Mouse (Mus musculus): Measurements from ENCODE around the gene Dgkb.

Dgkb gene

DNA sequence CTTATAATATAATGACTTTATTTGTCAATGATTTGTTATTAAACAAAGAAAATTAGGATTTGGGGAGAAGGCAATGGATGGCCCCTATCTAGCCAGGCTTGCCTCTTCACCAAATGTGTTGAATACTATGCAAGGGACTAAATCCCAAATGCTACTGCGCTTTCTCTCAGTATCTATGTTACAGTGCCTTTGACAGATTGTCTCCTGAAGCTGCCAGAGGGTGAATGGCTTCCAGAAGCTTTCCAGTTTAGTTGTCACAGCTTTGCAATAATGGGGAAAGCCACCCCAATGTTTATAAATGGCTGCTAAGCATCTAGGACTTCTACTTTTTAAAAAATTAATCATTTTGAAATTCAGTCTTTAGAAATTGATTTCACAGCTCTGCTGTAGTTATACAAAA, 175.7 kb downstream of the Dgkb start:
- no peak for DNase-seq (ENCODE audit: low read depth, low spot score)

DNA sequence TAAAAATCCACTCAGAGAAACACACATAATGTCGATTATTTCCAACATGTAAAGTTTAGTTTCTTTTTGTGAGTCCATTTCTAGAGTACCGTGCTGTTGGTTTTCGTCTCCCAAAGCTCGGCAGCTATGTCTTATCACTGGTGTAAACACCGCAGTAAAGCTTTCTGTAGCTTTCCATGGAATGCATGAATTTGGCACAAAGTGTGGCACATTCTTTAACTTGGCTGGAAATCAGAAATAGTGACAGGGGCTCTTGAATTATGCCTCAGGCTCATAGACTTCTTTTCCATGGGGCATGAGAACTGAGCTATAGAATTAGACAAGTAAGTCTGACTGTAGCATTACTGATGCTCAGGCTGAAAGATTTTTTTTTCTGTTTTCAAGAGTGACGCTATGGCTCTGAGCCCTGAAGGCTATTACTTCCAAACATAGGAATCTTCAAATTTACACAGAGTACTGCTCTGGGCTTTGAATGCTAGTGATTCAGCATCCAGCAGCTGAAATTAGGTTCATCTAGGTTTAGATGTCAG, 179.0 kb downstream of the Dgkb start:
- DNase-seq (ENCODE audit: low read depth, low spot score): no peak

DNA sequence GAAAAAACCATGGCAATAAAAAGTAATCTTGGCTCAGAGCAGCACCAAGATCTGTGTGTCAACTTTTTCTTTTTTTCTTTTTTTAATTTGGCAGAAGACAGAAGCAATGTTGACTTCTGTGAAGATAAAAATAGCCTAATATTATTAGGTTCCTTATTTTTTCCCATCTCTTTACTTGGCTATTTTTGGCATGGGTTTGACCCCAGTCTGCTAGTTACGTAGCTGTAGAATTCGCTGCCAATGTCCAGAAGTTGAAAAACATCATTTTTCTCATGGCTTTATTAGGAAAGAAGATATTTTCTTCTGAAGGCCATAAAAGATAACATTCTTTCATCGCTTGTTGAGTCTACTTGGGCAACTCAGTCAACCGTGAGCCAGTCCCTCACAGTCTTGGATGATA, 200.1 kb downstream of the Dgkb start:
- no peak for DNase-seq (ENCODE audit: low read depth, low spot score)

DNA sequence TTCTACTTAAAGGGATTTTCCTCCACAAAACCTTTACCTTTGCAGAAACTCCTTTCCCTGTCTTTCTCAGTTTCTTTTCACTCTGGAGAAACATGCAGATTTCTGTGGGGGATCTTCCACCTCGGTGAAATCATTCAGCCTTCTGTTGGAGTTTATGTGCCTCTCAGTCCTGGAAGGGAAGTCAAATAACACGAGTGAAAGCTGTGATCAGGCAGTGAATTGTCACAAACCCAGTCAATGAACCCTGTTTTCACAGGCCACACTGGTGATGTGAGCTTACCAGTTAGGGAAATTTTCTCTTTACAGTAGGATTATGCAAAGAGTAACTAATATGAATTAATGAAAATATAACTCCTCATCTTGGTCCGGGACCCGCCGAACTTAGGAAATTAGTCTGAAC, 229.7 kb downstream of the Dgkb start:
- no peak for DNase-seq (ENCODE audit: low read depth, low spot score)

DNA sequence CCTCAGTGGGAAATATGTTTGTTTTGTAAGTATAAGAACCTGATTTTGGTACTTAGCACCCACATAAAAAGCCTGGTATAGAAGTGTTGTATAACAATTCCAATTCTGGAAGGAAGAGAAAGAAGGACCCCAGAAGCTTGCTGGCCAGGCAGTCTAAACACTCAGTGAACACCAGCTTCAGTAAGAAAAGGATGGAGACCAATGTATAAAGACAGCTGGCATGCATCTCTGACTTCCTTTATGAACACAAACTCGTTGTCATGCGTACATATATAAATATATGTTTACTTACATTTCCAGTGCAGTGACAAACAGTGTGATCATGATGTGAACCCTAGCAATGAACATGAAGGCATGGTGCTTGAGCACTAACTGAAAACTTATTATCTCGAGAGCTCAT, 270.7 kb downstream of the Dgkb start:
- DNase-seq (ENCODE audit: low read depth, low spot score): no peak

DNA sequence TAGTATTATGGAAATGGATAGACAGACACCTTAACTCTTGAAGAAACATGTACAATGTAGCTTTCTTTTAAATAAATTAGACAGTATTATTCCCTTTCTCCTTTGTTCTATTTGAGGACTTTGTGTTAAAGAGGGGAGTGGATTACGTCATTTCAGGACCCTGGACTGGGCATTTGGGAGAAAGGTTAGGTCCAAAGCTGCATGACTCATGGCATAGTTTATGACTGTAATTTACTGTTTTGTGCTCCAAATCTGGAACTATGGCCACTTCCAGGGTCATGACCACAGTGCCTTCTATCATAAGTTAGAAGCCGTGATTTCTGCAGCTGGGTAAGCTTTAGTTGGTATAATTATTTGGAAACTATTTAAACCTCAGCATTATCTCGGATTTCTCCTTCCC, 294.4 kb downstream of the Dgkb start:
- DNase-seq (ENCODE audit: low read depth, low spot score): no peak

DNA sequence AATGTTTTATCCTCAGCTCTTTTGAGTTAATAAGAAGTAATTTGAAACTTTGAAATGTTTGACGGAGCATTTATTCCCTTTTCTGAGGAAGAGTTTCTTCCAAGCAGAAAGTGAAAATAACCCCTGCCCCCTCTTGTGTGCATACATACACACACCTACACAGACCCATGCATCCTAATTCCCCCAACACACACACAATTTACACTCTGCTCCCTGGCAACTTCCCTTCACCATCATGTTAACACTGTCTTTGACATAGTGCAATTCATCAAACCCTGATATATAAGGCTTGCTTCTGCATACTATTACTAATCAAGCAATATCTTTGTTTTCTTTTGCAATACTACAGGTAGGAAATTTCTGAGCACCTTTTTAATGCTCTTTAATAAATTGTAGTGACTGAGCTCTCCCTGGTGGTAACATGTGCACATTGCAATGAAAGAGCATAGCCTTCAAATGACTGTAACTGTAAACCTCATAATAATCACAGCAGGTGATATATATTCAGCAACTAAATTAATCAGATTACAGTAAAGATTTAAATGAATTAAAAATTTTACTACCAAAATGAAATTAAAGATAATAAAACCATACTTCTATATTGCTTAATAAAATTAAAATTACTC, 297.6 kb downstream of the Dgkb start:
- no peak for DNase-seq (ENCODE audit: low read depth, low spot score)

DNA sequence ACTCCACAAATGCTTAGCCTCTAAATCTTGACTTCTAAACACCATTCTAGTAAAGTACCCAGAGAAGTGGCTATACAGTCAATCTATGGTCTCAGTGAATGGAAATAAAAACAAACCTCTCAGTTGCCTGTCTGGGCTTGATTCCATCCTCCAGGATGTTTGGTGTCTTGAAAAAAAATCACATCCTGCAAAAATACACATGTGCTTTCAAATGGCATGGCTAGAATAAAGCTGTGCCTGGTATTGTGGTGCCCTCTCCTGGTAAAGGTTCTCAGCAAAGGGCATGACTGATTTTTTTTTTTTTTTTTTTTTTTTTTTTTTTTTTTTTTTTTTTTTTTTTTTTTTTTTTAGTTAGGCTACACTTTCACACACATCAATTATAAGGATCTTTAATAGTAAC, 306.0 kb downstream of the Dgkb start:
- peak; percentile 29 for DNase-seq (ENCODE audit: low read depth, low spot score)

DNA sequence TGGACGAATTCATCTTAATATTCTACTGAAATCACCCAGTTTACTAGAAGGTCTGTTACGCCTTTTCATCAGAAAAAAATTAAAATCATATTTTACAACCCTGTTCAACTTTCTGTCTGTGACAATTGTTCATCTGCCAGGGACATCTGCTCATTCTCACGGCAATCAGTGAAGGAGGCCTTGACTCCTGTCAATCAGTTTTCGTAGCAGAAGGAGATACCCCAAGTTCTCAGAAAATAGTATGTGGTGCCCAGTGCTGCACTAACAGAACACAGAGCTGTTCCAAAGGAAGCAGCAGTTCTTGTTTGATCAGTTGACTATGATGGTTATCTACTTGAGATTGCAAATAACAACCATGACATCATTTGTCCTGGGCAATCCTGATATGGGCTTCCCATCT, 307.8 kb downstream of the Dgkb start:
- DNase-seq (ENCODE audit: low read depth, low spot score): no peak

DNA sequence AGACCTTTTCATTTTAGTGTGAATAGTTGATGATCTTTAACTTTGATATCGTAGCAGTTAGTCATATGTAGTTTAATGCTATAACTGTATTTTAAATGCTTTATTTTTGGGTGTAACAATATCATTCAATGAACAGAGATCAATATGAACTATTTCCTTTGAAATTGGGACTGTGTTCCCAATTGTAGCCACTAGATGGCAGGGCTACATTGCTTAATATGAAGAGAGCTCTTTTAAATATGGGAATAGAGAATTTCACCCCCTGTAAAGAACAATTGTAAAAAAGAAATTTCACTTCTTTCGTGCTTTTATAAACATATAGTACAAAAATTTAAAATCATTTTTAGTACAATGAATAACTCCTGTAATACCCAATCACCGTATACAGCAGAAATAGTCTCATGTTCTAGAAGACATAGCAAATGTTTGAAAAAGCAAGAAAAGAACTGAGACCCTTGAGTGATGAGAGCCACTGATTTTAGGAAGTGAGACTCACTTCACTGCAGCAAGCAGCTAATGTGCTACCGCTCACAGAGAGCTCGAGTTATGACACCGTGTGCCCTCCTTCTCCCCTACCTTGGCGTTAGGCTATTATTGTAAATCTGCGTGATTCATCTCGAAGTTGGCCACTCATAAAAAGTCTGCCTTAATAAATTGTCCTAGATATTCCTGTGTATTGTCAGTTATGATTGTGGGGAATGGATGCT, 312.8 kb downstream of the Dgkb start:
- no peak for DNase-seq (ENCODE audit: low read depth, low spot score)

DNA sequence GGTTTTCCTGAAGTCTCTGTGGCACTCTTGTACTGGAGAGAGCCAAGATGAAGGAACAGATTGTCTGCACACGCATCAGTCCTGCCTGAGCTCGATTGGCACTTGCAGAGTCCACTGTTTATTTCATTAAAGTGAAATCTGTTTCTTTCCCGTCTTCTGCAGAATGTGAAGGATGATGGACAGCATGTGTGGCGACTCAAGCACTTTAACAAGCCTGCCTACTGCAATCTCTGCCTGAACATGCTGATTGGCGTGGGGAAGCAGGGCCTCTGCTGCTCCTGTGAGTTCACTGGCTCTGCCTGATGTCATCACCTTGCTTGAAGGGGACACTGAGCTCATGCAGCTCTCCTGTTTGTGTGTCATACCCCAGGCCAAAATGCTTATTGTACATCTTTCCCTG, 318.9 kb downstream of the Dgkb start:
- DNase-seq (ENCODE audit: low read depth, low spot score): no peak

DNA sequence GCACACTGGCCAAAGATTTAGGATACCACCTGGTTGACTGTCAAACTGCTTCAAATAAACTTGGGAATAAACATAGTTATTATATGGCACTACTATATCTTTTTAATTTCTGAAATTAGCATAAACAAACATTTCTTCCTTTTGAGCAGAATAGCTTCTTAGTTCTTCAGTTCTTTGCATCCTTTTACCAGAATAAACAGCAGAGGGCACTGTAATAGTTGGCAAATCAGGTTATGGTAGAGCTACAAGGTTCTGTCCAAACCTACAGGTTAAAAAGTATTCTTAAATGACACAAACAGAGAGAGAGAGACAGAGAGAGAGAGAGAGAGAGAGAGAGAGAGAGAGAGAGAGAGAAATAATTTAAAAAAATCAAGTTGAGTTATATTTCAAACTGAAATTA, 322.5 kb downstream of the Dgkb start:
- DNase-seq (ENCODE audit: low read depth, low spot score): no peak

DNA sequence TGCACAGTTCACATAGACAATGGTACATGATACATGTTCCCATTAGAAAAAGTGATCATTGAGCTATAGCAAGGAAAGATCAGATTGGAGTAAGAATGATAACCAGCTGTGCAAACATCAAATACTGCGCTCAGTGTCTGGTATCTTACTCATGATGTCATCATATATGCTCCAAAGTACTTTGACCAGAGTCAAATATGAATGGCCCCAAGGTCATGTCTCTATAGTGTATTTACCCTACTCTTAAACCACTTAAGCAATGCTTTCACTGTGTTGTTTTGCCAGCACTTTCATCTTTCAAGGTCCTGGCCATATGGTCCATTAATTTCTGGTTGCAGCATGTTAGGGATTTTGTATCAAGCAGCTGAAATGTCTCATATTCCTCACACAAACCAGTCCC, 415.1 kb downstream of the Dgkb start:
- no peak for DNase-seq (ENCODE audit: low read depth, low spot score)

DNA sequence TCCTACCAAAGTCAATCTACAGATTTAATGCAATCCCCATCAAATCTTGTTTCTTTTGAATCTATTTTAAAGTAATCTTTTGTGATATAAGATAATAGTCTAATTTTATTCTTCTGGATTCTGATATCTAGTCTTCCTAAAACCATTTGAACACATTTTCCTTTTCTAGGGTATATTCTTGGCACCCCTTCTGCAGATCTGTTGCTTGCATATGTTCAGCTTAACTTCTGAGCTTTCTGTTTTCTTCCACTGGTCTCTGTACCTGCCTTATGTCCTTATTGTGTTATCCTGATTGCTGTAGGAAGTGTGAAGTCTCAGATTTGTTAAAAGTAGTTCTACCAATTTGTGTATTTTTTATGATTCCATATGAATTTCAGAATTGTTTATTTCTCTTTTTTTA, 451.3 kb downstream of the Dgkb start:
- no peak for DNase-seq (ENCODE audit: low read depth, low spot score)

DNA sequence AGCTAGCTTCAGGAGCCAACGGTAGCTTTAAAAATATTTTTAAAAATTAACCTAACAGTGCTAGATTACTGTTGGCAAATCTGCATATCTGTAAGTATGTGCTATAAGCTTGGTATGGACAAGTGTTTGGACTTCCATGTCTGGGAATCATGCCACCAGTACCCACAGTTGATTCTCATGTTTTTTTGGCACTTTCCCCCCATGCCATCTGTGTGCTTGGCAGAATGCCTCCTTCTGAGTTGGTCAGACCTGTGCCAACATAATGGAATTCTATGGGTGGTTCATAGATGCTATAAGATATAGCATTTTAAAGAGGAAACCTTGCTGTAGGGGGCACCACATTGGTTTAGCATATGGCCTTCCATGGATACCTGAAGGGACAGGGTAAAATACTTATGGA, 484.0 kb downstream of the Dgkb start:
- no peak for DNase-seq (ENCODE audit: low read depth, low spot score)

DNA sequence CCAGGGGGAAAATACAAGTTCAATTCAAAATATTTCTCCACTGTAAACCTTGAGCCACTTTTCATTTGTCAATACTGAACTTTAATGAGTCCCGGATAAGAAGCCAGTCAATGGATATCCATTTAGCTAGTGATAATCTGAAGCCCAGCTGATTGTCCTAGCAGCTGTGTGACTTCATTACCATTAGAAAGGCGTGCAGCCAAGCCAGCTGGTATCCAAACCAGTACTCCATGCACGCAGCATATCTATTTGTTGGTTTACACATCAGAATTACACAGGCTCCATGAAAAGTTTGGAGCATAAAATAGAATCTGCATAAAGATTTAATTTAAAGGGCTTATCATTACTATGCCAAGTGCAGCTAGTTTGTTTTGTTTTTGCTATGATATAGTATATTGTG, 486.3 kb downstream of the Dgkb start:
- no peak for DNase-seq (ENCODE audit: low read depth, low spot score)

DNA sequence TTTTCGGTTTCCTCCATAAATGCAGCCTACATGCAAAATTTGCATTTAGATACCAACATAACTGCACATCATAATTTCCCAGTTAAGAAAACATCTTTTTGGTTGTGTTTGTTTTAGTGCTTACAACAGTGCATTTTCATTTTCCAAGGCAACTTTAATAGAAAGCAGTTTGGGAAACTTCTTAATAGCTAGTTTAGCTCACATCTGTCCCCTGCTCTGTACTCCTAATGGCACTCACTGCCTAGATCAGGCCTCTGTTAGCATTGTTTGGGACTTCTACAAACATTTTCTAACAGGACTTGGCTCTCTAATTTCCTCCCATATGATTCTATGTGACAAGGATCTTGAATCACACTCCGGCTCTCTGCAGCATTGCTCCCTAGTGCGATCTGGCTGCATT, 486.7 kb downstream of the Dgkb start:
- no peak for DNase-seq (ENCODE audit: low read depth, low spot score)

DNA sequence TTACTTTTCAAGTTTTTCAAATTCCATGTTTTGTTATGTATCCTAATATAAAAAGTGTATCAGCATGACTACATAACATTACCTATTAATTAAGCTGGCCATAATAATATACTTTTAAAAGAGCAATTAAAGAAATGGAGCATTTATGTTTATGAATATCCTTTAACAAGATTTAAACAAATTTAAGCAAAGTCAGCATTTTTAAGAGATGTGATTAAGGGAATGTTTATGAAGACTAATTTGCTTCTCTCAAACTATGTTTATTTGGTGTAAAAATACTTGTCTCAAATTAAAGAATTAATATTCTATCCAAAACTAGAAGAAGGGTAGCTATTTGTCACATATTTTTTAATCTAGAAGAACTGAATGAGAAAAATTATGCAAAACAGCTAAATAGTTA, 492.4 kb downstream of the Dgkb start:
- DNase-seq (ENCODE audit: low read depth, low spot score): no peak

DNA sequence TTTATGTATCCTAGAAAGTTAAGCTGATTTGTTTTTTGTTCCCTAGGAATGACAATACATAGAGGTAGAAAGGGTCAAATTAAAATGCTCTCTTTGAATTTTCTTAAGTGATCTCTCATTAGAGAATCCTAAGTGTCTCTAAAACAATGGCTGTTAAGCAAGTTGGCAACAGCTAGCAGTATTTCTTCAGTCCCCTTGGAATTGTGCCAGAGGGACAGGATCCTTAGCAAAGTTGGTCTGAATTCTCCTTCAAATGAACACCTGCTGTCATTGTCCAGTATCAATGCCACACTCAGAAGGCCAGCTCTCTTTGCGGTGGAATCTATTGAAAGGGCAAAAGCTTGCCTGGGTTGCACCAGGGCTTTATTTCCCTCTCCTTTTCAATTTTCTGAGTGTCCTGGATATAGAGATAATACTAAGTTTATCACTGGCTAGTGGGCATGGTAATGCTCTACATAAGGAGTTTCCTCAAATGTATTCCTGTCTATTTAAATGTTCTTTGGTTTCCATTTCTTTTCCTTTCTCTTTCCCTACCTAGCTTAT, 510.3 kb downstream of the Dgkb start:
- DNase-seq (ENCODE audit: low read depth, low spot score): no peak

DNA sequence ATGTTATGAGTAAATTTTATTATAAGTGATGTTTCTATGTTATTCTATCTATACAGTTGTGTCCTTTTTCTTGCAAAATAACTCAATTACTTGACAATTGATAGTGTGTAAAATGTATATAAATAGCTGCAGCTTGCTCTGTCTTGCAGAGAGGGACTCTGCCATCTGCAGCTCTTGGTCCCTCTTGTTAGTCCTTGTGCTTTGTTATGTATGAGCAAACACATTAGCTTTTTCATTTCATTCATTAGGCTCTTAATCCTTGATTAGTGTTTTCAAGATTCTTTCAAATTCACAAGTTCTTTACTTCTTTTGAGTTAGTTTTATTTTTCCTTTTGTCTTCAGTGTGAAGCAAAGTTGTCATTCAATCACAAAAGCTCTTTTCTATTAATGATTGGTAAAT, 511.3 kb downstream of the Dgkb start:
- DNase-seq (ENCODE audit: low read depth, low spot score): no peak

DNA sequence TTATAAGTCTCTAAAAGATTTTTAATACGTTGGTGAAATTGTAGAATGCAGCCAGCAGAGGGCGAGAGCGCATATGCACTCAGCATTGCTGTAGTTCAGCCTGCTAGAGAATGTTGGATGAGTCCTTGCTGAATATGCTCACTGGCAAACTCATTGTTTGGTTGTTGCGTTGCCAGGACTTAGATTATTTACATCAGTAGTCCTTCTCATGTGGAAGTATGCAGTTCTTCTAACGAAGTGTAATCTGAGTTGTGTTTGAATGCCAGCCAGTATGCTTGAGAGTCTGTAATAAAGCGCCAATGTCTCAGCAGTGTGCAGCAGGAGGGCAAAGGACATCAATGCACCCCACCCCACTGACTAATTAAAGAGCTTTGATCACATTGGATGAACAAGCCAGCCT, 525.1 kb downstream of the Dgkb start:
- peak; percentile 54 for DNase-seq (ENCODE audit: low read depth, low spot score)

DNA sequence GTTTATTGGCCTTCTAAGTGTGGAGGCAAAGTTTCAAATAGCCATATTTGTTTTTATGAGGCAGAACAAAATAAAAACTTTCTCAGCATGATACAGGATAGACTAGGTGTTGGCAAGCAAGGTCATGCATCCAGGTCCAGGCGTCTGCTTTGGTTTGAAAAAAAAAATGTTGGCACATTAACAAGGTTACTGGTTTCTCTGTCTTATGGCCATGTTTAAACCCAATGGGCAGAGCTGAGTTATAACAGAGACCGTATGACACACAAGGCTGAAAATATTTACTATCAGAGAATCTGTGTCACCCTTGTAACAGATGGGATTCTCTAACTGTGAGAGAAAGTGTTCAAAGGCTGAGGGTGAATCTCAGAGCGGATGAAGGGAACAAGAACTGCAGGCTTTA, 535.0 kb downstream of the Dgkb start:
- no peak for DNase-seq (ENCODE audit: low read depth, low spot score)

DNA sequence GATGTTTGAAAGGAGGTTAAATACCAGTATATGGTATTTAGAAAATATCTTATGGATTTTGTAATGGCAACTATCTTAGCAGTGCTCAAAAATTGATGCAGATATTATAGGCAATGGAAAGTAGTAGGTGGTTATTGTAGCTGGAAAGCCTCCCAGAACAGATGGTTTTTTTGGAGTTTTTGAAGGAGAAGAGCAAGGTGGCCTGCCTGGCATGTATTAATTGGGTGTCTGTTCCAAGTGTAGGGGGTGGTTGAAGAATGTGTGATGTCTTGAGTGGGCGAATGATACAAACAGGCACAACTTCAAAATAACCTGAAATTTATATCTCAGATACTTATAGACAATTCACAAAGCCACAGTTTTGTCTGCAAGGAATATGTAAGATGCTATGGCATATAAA, 538.9 kb downstream of the Dgkb start:
- DNase-seq (ENCODE audit: low read depth, low spot score): no peak

Measured in embryo, embryonic 11.5 days (tissue).